Mouse (Mus musculus) heart, postnatal 4 days (tissue): ENCODE data around the gene Cfap157. TPM values are rescaled to one million over a fixed set of nuclear protein-coding genes. Genes with fewer than 3 reads are reported as not detected.

Source experiments
- DNase-seq: peaks from one replicate; pipeline ENCODE4 v3.0.0; 2021
- total RNA-seq, 2 experiments: library from RNA; stranded (reverse); gene quantifications; 2 replicates each; pipeline ENCODE4 v1.2.3; 2021

The Cfap157 gene
- not detected for total RNA-seq

- peak; percentile 53 for DNase-seq
Observed at GRCm38 (mm10) chr2:32784048-32784681, at the start of gene Cfap157. TSS of gene Cfap157 (minus strand) at chr2:32784428.

- no peak for DNase-seq
Observed at GRCm38 (mm10) chr2:32828979-32829676, 44.9 kb upstream of the Cfap157 start.

DNA sequence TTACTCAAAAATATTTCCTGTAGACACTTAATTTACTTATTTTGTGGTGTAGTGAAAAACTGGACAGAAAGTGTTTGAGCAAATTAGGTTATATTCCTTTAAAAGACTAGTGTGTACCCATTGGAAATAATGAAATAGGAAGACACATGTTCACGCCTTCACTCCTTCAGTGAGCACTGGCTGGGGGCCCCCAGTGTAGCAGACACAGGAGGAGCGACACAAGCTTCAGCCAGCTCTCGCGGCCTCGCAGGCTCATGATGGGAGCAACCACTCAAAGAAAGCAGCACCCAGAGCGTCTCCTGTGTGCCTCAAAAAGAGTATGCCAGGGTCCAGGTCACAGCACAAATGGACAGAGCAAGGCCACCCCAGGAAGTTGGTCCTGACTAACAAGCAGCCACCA, 41.6 kb upstream of the Cfap157 start:
- DNase-seq: no peak

GRCm38 (mm10) chr2:32824778-32825177, 40.5 kb upstream of the Cfap157 start:
- DNase-seq: no peak

- DNase-seq: no peak
Observed at GRCm38 (mm10) chr2:32824181-32824580, 40.0 kb upstream of the Cfap157 start.

DNA sequence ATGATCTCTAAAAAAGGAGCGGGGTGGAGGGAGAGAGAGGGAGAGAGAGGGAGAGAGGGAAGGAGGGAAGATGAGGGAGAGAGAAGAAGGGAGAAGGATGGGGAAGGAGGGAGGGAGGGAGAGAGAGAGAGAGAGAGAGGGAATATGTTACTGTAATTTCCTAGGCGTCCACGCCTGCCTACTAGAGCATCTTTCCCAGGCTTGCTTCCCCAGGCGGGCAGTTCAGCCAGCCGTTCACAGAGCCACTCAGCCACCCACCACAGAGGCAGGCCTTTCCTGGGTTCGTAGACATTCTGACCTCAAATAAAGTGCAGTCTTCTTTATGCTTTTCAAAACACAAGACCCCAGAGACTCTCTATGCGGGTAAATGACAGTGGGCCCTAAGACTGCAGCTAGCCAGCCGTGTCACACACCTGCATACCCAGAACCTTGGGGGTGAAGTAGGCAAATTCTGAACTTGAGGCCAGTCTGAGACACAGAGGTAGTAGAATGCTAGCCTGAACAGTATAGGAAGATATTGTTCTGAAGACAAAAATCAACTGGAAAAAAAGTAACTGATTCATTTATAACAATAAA, 39.4 kb upstream of the Cfap157 start:
- DNase-seq: no peak

- DNase-seq: no peak
Observed at GRCm38 (mm10) chr2:32823153-32823552, 38.9 kb upstream of the Cfap157 start.

- DNase-seq: no peak
Observed at GRCm38 (mm10) chr2:32822643-32823042, 38.4 kb upstream of the Cfap157 start.

GRCm38 (mm10) chr2:32821041-32821802, 37.0 kb upstream of the Cfap157 start:
- peak; percentile 49 for DNase-seq

GRCm38 (mm10) chr2:32818208-32818607, 34.0 kb upstream of the Cfap157 start:
- no peak for DNase-seq

DNA sequence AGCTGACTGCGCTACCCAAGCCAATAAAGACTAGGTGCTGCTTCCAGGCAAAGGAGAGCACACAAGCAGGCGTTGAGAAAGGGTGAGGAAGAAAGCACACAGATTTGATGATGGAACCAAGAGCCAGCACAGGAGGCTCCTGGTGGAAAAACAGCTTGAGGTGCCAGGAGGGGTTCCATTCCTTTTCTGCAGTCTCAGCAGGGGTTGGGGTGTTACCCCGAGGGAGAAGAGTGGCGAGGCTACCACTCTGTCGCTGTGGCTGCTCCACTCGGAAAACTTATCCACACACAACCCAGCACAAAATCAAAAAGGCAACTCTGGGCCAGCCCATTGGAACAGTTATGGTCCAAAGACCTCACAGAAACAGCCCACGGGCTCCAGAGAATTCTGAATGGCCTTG, 33.4 kb upstream of the Cfap157 start:
- DNase-seq: no peak

- DNase-seq: no peak
Observed at GRCm38 (mm10) chr2:32816946-32817581, 32.8 kb upstream of the Cfap157 start.

GRCm38 (mm10) chr2:32816497-32816896, 32.3 kb upstream of the Cfap157 start:
- DNase-seq: no peak

DNA sequence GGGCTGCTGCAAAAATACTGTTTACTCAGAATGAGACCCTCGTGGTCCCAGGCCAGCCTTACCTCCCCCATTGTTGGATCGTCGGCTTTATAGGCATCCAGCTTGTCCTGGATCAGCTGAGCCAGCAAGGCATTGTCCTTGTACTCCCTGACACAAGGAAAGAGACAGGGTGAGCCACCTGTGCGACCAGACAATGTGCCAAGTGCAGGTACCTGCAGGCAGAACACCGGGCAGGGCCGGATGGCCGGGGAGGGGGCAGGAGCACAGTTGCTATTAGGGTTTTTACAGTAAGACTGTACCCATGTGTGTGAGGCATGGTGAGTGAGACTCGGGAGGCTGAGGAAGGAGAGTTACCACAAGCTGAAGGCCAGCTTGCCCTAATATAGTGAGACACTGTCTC, 27.7 kb upstream of the Cfap157 start:
- no peak for DNase-seq

DNA sequence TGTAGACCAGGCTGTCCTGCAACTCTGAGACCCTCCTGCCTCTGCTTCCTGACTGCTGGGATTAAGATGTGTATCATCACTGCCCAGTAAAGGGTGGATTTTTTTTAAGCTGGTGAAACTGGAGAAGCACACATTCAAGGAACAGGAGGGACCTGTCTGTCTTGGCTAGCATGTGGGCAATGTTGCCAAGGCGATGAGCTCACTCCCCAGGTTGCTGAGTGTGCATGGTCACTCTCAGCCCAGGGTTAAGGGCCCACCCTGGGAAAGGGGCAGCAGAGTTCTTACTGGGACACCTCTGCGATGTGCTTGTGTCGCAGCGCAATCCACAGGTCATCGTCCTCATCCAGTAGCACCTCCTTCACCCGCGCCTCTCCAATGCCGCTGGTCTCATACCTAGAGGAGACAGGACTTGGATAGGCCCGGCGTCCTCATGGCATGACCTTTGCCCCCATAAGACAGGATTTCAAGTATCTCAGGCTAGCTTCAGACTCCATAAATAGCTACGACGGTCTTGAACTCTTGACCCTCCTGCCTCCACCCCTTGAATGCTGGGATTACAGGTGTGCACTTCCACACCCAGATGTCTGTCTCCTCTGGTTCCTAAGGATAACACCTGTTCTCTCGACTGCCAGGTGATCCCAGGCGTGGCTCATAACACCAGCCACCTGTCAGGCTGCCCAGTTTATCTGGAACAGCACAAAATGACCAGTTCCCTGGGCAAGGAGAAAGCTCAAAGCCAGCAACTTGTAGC, 24.8 kb upstream of the Cfap157 start:
- DNase-seq: no peak

DNA sequence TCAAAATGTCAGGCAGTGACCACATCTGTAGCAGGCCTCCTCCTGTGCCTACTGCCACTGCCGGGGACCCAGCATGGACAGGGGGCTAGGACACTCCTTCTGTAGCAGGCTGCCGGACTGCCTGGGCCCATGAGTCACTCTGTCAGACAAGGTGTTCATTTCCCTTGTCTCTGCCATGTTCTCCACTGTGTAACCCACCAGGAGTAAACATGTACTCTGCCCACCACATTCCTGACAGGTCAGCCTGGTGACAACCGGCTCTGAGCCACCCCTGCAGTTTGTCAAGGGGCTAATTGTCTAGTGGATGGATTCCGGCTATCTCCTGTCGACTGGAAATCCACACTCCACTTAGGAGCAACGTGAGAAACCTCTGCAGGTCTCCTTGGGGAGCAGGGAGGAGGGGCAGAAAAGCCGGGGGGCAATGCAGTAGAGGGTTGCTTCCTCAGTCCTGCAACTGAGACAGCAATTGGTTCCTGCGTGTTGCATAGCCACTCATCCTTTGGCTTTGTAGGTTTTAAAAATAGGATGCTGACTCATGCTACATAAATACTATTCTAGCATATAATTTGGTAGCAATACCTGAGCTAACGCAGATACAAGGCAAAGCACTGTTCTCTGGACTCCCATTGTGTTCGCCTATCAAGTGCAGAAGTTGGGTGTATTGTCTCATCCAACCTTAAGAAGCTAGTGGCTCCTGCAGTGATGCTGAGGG, 14.2 kb upstream of the Cfap157 start:
- no peak for DNase-seq

DNA sequence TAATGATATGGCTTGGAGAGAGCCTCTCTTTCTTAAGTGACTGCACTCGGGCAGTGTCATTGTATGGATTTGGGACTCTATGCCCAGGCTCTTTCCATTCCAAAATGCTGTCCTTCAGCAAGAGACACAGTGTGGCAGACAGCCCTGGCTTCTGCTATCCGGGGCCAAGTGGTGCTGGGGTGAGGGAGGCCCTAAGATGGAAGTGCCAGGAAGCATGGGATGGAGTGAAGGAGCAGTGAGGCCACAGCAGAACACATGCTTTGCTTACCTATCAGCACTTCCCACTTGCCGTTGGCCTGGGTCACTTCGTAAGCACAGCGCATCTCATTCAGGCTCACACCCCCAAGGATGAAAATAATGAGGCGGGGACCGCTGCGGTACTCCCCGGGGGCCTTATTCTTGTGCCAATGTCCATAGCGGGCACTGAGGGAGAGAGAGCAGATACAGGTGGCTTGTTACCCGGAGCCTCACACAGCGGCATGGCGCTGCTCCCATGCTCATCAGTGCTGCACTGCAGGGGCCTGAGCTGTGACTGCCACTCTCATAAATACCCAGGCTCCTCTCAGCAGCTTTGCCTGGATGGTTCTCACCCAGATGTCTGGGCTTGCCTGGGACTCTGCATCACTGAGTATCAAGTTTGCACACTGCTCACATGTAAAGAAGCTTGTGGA, 11.7 kb upstream of the Cfap157 start:
- DNase-seq: no peak

DNA sequence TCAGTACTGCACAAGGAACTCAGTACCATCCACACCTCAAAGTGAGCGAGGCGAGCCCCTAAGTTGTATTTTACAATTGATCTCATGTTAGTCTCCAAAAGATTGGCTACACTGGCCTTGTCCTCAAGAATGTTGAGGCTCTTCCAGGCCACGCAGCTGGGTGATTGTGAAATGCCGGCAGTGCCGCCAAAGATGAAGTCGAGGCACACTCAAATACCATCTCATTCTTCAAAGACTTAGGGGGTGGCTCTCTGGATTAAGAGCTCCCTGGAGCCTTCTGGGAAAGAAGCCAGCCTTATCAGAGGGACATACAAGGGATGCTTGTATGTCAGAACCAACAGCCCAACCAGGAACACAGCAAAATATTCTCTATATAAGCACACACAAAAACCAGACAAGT, 7.1 kb upstream of the Cfap157 start:
- peak; percentile 53 for DNase-seq

DNA sequence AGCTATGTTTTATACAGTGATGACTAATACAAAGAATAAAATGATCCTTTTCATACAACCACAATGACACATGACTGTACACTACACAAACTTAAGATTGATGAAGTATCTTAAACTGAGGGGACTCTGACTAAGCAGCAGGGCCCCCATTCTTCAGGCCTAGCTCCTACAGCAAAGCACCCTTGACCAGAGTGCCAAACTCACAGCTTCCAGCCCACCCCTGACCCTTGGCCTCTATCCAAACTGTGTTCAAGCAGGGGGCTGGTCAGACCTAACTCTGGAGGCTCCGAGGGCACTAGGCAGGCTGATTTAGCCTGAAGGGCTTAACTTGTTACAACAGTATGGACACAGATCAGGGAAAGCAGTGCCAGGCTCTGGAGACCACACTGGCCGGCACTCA, 4.4 kb upstream of the Cfap157 start:
- no peak for DNase-seq

- no peak for DNase-seq
Observed at GRCm38 (mm10) chr2:32787176-32787575, 2.9 kb upstream of the Cfap157 start.

DNA sequence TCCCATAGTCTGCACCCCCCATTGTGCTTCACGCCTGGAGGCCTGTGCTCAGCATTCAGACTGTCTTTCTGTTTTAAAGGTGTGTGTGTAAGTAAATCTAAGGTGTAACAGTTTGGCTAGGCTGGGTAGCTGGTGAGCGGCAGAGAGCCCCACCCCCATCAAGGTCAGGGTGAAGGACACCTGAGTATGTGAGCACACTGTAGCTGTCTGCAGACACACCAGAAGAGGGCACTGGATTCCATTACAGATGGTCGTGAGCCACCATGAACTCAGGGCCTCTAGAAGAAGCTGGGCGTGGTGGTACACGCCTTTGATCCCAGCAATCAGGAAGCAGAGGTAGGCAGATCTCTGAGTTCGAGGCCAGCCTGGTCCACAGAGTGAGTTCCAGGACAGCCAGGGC, 2.5 kb downstream of the Cfap157 start:
- DNase-seq: no peak
